Mouse (Mus musculus) stomach, postnatal 0 days (tissue): ENCODE results near the gene Cpne2. TPM values are rescaled to one million over a fixed set of nuclear protein-coding genes. Genes with fewer than 3 reads are reported as not detected.
A peak's percentile ranks its signal among the peaks of the same experiment; 100 is the strongest.

ENCODE experiments used
- ATAC-seq: fragments of 200-750 bp; cut with Nextera tagmentation; 2 replicates; pipeline ENCODE4 v1.8.0; 2017; ENCODE audit not compliant: low FRiP score, low TSS enrichment
- DNase-seq: peaks from one replicate; pipeline ENCODE4 v3.0.0-alpha.2; 2016; ENCODE audit warnings: low spot score
- H3K27ac ChIP-seq: fragments of 300-500 bp; sonication (generic); replicated peaks from 2 replicates; pipeline ENCODE4 v1.5.1; 2014; ENCODE audit warnings: mild to moderate bottlenecking, control low read depth
- H3K27me3 ChIP-seq: fragments of 300-500 bp; sonication (generic); 2 replicates; pipeline ENCODE4 v1.6.1; 2014; ENCODE audit warnings: low read length; ENCODE audit not compliant: control insufficient read depth, insufficient read depth
- H3K36me3 ChIP-seq: fragments of 300-500 bp; sonication (generic); 2 replicates; pipeline ENCODE4 v1.6.1; 2014; ENCODE audit warnings: low read length, mixed read lengths; ENCODE audit not compliant: control insufficient read depth, insufficient read depth
- H3K4me1 ChIP-seq: fragments of 300-500 bp; sonication (generic); replicated peaks from 2 replicates; pipeline ENCODE4 v1.6.1; 2014; ENCODE audit warnings: antibody characterized with exemption; ENCODE audit not compliant: control insufficient read depth, insufficient read depth
- H3K4me2 ChIP-seq: fragments of 300-500 bp; sonication (generic); replicated peaks from 2 replicates; pipeline ENCODE4 v1.6.1; 2014; ENCODE audit warnings: low read depth, mild to moderate bottlenecking, control low read depth, moderate library complexity
- H3K4me3 ChIP-seq: fragments of 300-500 bp; sonication (generic); 2 replicates; pipeline ENCODE4 v1.5.1; 2014; ENCODE audit warnings: low read depth, low read length, control low read depth
- H3K9ac ChIP-seq: fragments of 300-500 bp; sonication (generic); 2 replicates; pipeline ENCODE4 v1.6.1; 2014; ENCODE audit warnings: mild to moderate bottlenecking, low read length, control low read depth, mixed read lengths
- H3K9me3 ChIP-seq: fragments of 300-500 bp; sonication (generic); 2 replicates; pipeline ENCODE4 v1.6.1; 2016; ENCODE audit warnings: low read length; ENCODE audit not compliant: control insufficient read depth
- CTCF ChIP-seq: IDR thresholded peaks from 2 replicates; pipeline ENCODE4 v1.5.1; 2016; ENCODE audit warnings: antibody characterized with exemption, low read depth, mild to moderate bottlenecking, moderate library complexity
- EP300 ChIP-seq: optimal IDR thresholded peaks from 2 replicates; pipeline ENCODE3; 2016; ENCODE audit warnings: antibody characterized with exemption
- WGBS: fragments of 180-500 bp; shearing (Covaris S2); extraction: QIAGEN DNeasy Blood & Tissue Kit; methylation state at CpG from one replicate; pipeline ENCODE4 v1.1.7; 2014; 5-methylcytosine and 5-hydroxymethylcytosine counted together
- polyA plus RNA-seq: library from polyadenylated mRNA; unstranded; fragments of >200 nt; fragmentation: Nextera tagmentation; extraction: Ambion mirVana; gene quantifications from 2 replicates; pipeline ENCODE4 v1.2.1, GENCODE M21; 2015

The Cpne2 gene
- polyA plus RNA-seq, 1 experiment from 2014 or later, result 6.2 TPM

GRCm38 (mm10) chr8:94492021-94492681, 40.6 kb upstream of the Cpne2 start:
- no peaks in the 10 kb centered on the region for H3K9me3 ChIP-seq
- H3K27ac ChIP-seq, result no peak overlapping the region
- H3K9ac ChIP-seq, result no peak overlapping the region; the same call in 1 of the 2 replicates
- 7% methylated on average over 15 of the region's 15 CpGs for WGBS
- DNase-seq (peak; percentile 83), ATAC-seq (peak; percentile 87)
- no peaks in the 10 kb centered on the region for H3K27me3 ChIP-seq
- peak overlapping the region; percentile 44 for H3K4me2 ChIP-seq
- no peaks in the 10 kb centered on the region for H3K4me1 ChIP-seq
- peak; percentile 83 for TF ChIP-seq CTCF
- TF ChIP-seq EP300, result no peak
- no peak overlapping the region for H3K4me3 ChIP-seq
- H3K36me3 ChIP-seq, result no peaks in the 10 kb centered on the region

DNA sequence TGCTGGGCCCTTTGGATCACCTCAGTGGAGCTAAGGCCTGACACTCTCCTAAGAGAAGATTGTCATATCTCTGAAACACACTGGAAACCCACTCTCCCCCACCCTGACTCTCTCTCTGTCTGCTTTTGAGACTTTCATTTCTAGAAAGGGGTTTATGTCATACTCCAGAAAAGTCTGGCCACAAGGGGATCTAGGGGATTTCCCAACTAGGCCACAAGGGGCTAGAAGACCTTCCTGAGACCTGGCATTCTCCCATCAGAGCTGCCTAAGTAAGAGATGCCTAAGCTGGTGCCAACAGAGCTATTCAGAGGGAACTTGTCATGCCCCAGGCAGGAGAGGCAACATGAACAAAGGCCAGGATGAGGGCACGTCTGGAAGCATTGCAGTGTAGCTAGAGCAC, 39.5 kb upstream of the Cpne2 start:
- H3K27ac ChIP-seq, result no peak overlapping the region
- H3K36me3 ChIP-seq, result no peaks in the 10 kb centered on the region
- no peak for ATAC-seq
- H3K4me3 ChIP-seq, result no peak overlapping the region
- no peaks in the 10 kb centered on the region for H3K4me1 ChIP-seq
- H3K9me3 ChIP-seq, result no peaks in the 10 kb centered on the region
- WGBS, result 41% methylated on average over 1 of the region's 1 CpGs
- no peak for DNase-seq
- H3K4me2 ChIP-seq, result no peak overlapping the region
- no peak overlapping the region for H3K9ac ChIP-seq
- H3K27me3 ChIP-seq, result no peaks in the 10 kb centered on the region
- TF ChIP-seq EP300 (no peak), CTCF (peak; percentile 30)

DNA sequence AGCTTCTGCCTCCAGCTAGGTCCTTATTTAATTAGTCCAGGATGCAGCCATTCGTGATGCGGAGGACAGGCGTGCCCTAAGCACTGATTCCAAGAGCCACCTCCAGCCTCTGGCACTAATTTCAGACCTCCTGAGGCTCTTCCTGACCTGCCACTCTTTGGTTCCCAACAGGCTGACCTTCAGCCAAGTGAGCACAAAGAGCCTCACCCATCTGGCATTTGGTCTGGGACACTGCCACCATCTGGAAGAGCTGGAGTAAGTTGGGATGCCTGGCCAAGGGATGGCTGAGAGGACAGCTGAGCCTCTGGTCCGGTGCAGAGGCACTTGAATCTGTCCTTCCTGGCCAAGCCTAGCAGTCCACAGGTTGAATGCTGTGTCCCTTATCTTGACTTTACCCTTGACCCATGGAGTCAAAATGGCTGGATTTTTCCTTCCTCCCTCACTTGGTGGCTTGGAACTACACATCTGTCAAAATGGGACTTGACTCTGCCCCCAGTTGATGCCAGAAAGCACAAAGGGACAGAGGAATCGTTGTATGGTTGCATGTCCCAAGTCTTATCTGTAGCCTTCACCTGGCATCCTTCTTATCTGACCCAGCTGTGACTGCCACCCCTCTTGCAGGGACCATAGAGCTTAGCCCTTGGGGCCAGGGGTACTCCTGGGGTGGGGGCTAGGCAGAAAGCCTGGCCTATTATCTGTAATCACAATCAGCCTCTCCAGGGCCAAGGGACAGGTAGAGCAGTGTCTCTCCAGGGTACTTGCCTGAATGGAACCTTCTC, 17.2 kb upstream of the Cpne2 start:
- no peak overlapping the region for H3K4me2 ChIP-seq
- ATAC-seq, result peak; percentile 32
- H3K9me3 ChIP-seq, result no peaks in the 10 kb centered on the region
- no peak overlapping the region for H3K9ac ChIP-seq
- H3K36me3 ChIP-seq, result no peaks in the 10 kb centered on the region
- 74% methylated on average over 5 of the region's 5 CpGs for WGBS
- H3K4me1 ChIP-seq, result no peaks in the 10 kb centered on the region
- no peak overlapping the region for H3K27ac ChIP-seq
- H3K27me3 ChIP-seq, result no peaks in the 10 kb centered on the region
- H3K4me3 ChIP-seq, result no peak overlapping the region
- TF ChIP-seq CTCF (no peak), EP300 (no peak)
- DNase-seq, result no peak

DNA sequence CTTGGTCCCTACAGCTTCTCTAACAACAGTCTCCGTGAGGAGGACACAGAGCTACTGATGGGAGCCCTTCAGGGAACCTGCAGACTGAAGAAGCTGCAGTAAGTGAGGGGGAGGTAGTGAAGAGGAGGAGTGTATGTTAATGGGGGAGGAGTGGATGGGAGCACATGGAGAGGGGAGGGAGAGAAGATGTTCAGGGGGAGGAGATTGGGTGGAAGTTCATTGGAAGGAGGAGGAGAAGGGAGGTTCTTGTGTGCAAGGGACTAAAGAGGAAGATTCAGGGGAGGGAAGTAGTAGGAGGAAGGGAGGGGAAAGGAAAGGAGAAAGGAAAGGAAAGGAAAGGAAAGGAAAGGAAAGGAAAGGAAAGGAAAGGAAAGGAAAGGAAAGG, 16.6 kb upstream of the Cpne2 start:
- Histone ChIP-seq H3K27me3 (no peaks in the 10 kb centered on the region), H3K4me3 (no peak overlapping the region), H3K36me3 (no peaks in the 10 kb centered on the region), H3K9me3 (no peaks in the 10 kb centered on the region), H3K27ac (no peak overlapping the region), H3K4me2 (no peak overlapping the region), H3K9ac (no peak overlapping the region), H3K4me1 (no peaks in the 10 kb centered on the region)
- TF ChIP-seq CTCF (no peak), EP300 (no peak)
- ATAC-seq (no peak), DNase-seq (no peak)
- WGBS, result 36% methylated on average over 1 of the region's 1 CpGs

GRCm38 (mm10) chr8:94516766-94517165, 16.0 kb upstream of the Cpne2 start:
- DNase-seq (no peak), ATAC-seq (no peak)
- H3K9me3 ChIP-seq, result no peaks in the 10 kb centered on the region
- TF ChIP-seq CTCF (no peak), EP300 (no peak)
- H3K36me3 ChIP-seq, result no peaks in the 10 kb centered on the region
- no peak overlapping the region for H3K9ac ChIP-seq
- H3K4me3 ChIP-seq, result no peak overlapping the region
- H3K27ac ChIP-seq, result no peak overlapping the region
- WGBS, result 49% methylated on average over 3 of the region's 3 CpGs
- no peaks in the 10 kb centered on the region for H3K4me1 ChIP-seq
- H3K27me3 ChIP-seq, result no peaks in the 10 kb centered on the region
- H3K4me2 ChIP-seq, result no peak overlapping the region

DNA sequence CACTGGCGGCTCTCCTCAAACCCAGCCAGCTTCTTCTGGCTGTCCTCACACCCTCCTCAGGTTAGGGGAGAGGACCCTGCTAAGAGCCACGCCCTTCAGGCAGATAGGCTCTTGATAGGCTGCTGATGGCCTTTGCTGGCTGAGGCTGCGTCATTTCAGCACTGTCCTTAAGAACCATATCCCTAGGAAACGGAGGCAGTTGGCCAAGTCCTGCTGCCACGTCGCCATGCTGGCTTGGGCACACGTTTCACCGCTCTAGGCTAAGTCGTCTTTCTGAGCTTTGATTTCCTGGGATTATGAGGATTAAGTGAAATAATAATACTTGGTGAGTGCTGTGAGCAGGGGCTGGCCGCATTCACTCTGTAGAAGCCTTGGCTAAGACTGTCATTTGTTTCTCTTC, 14.5 kb upstream of the Cpne2 start:
- Histone ChIP-seq H3K4me2 (no peak overlapping the region), H3K27me3 (no peaks in the 10 kb centered on the region), H3K4me3 (no peak overlapping the region), H3K27ac (no peak overlapping the region), H3K9ac (no peak overlapping the region), H3K4me1 (no peaks in the 10 kb centered on the region), H3K9me3 (no peaks in the 10 kb centered on the region), H3K36me3 (no peaks in the 10 kb centered on the region)
- TF ChIP-seq CTCF (no peak), EP300 (no peak)
- ATAC-seq (0 out of 2 replicates have a peak, but pooled peaks have one; percentile 34), DNase-seq (no peak)
- WGBS, result 48% methylated on average over 10 of the region's 10 CpGs
